Mouse (Mus musculus): ENCODE results near the gene Smoc1. TPM values are rescaled to one million over a fixed set of nuclear protein-coding genes. Genes with fewer than 3 reads are reported as not detected.

The Smoc1 gene
- polyA plus RNA-seq, 1 experiment from 2014 or later = 19.0 TPM

DNA sequence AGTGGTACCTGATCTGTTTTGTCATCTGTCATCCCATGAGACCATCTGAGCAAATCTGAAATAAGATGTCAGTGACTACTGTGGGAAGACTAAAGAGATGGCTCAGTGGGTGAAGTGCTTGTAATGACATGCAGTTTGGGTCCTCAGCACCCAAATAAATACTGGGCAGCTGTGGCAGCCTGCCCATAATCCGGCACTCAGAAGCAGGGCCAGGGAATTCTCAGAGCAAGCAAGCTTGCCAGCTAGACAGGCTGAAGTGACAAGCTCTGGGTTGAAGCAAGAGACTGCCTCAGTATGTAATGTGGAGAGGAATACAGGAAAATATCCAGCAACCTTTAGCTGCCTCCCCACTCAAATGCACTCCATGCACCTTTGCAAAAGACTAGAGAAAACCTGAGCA is 58.6 kb downstream of the Smoc1 start:
- ATAC-seq (ENCODE audit: low FRiP score) = no peak
- Histone ChIP-seq H3K27ac (ENCODE audit: low read depth, low read length) (no peak overlapping the region), H3K4me1 (ENCODE audit: control insufficient read depth, insufficient read depth, low read length) (no peaks in the 10 kb centered on the region), H3K9me3 (ENCODE audit: control insufficient read depth, low read length) (no peaks in the 10 kb centered on the region), H3K36me3 (ENCODE audit: control insufficient read depth, insufficient read depth, low read length) (no peaks in the 10 kb centered on the region), H3K9ac (ENCODE audit: low read length) (no peak overlapping the region), H3K27me3 (ENCODE audit: control insufficient read depth, insufficient read depth, low read length) (no peaks in the 10 kb centered on the region), H3K4me3 (ENCODE audit: low read depth, low read length) (no peak overlapping the region), H3K4me2 (no peak overlapping the region)
- WGBS = 72% methylated on average over 1 of the region's 1 CpGs
- DNase-seq (ENCODE audit: low spot score, missing footprints) = no peak

DNA sequence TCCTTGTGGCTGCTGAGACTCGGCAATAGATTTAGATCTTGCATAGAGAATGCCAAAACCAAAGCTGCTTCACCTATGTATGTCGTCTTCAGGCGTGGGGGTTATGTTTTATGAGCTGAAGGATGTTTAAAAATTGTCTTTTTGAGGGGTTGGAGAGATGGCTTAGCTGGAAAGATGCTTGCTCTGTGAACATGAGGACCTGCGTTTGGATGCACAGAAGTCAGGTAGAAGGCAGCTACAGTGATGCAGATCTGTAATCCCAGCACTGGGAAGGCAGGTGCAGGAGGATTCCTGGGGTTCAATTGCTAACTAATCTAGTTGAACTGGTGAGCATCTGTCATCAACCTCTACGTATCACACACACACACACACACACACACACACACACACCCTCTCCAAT is 61.5 kb downstream of the Smoc1 start:
- Histone ChIP-seq H3K27me3 (ENCODE audit: control insufficient read depth, insufficient read depth, low read length) (no peaks in the 10 kb centered on the region), H3K4me2 (no peak overlapping the region), H3K27ac (ENCODE audit: low read depth, low read length) (no peak overlapping the region), H3K9ac (ENCODE audit: low read length) (no peak overlapping the region), H3K9me3 (ENCODE audit: control insufficient read depth, low read length) (no peaks in the 10 kb centered on the region), H3K4me1 (ENCODE audit: control insufficient read depth, insufficient read depth, low read length) (no peaks in the 10 kb centered on the region), H3K4me3 (ENCODE audit: low read depth, low read length) (no peak overlapping the region), H3K36me3 (ENCODE audit: control insufficient read depth, insufficient read depth, low read length) (no peaks in the 10 kb centered on the region)
- DNase-seq (ENCODE audit: low spot score, missing footprints) (peak; percentile 57), ATAC-seq (ENCODE audit: low FRiP score) (no peak)
- WGBS = 81% methylated on average over 5 of the region's 5 CpGs

DNA sequence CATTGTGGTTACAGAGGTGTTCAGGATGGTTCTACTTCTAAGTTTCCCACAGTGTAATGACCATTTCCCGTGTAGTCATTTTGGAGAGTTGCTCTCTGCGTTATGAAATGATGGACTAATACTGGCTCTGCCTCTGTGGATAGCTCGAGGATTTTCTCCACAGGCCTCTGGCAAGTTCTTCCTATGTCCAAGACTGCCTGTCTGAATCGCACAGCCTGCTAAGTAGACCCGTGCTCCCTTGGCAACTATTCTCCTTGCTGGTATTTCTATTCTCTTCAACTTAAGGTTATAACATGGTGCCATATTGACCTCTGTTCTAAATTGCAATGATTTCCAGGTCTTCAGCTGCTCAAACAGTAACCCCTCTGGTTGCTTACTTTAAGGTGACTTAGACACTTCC is 65.0 kb downstream of the Smoc1 start:
- no peaks in the 10 kb centered on the region for H3K9me3 ChIP-seq (ENCODE audit: control insufficient read depth, low read length)
- no peak overlapping the region for H3K27ac ChIP-seq (ENCODE audit: low read depth, low read length)
- H3K27me3 ChIP-seq (ENCODE audit: control insufficient read depth, insufficient read depth, low read length) = no peaks in the 10 kb centered on the region
- ATAC-seq (ENCODE audit: low FRiP score) (no peak), DNase-seq (ENCODE audit: low spot score, missing footprints) (peak; percentile 57)
- H3K36me3 ChIP-seq (ENCODE audit: control insufficient read depth, insufficient read depth, low read length) = no peaks in the 10 kb centered on the region
- H3K4me2 ChIP-seq = no peak overlapping the region
- H3K4me1 ChIP-seq (ENCODE audit: control insufficient read depth, insufficient read depth, low read length) = no peaks in the 10 kb centered on the region
- H3K4me3 ChIP-seq (ENCODE audit: low read depth, low read length) = no peak overlapping the region
- H3K9ac ChIP-seq (ENCODE audit: low read length) = no peak overlapping the region
- 86% methylated on average over 5 of the region's 5 CpGs for WGBS

DNA sequence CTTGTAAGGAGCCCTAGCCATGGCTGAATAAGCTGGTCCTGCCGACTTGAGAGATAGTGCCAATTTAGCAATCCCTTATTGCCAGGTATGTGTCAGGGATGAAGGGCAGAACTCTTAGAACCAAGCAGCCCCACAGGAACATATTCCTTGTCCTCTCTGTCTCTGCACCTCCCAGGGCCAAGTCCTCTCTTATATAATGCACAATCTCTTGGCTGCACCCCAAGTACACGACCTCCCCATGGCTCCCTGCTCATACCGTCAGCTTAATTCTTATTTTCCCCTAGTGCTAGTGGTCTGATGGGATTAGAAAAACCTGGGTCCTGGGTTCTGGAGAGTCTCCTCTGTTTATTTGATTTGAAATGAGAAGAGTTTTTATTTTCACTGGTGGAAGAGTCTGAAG is 66.0 kb downstream of the Smoc1 start:
- peak; percentile 41 for DNase-seq (ENCODE audit: low spot score, missing footprints)
- Histone ChIP-seq H3K4me2 (no peak overlapping the region), H3K36me3 (ENCODE audit: control insufficient read depth, insufficient read depth, low read length) (no peaks in the 10 kb centered on the region), H3K27me3 (ENCODE audit: control insufficient read depth, insufficient read depth, low read length) (no peaks in the 10 kb centered on the region), H3K27ac (ENCODE audit: low read depth, low read length) (no peak overlapping the region), H3K4me3 (ENCODE audit: low read depth, low read length) (no peak overlapping the region), H3K9ac (ENCODE audit: low read length) (no peak overlapping the region), H3K9me3 (ENCODE audit: control insufficient read depth, low read length) (no peaks in the 10 kb centered on the region), H3K4me1 (ENCODE audit: control insufficient read depth, insufficient read depth, low read length) (peaks cover 3% of the 10 kb centered on the region; the same call in 1 of the 2 replicates)
- ATAC-seq (ENCODE audit: low FRiP score) = no peak
- 87% methylated on average over 3 of the region's 3 CpGs for WGBS

DNA sequence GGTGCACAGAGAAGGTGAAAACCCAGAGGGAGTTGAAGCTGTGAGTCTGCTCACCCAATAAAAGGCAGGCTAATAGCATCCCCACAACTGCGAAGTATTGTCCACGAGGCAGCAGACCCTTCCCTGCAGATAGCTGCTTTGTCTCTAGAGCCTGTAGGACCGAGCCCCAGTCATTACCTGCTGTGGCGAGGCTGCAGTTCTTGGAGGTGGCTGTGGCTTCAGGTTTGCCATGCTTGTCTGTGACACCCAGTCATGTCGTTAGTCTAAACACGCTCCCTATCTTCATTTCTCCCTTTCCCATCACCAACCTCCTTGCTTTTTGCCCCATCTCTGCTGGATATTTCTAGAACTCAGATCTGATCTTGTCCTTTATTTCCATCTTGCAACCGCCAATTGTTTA is 66.6 kb downstream of the Smoc1 start:
- no peak overlapping the region for H3K27ac ChIP-seq (ENCODE audit: low read depth, low read length)
- ATAC-seq (ENCODE audit: low FRiP score) = no peak
- H3K9me3 ChIP-seq (ENCODE audit: control insufficient read depth, low read length) = no peaks in the 10 kb centered on the region
- H3K9ac ChIP-seq (ENCODE audit: low read length) = no peak overlapping the region
- WGBS = 73% methylated on average over 7 of the region's 7 CpGs
- no peaks in the 10 kb centered on the region for H3K27me3 ChIP-seq (ENCODE audit: control insufficient read depth, insufficient read depth, low read length)
- no peak overlapping the region for H3K4me2 ChIP-seq
- peaks cover 3% of the 10 kb centered on the region; the same call in 1 of the 2 replicates for H3K4me1 ChIP-seq (ENCODE audit: control insufficient read depth, insufficient read depth, low read length)
- no peaks in the 10 kb centered on the region for H3K36me3 ChIP-seq (ENCODE audit: control insufficient read depth, insufficient read depth, low read length)
- peak; percentile 85 for DNase-seq (ENCODE audit: low spot score, missing footprints)
- no peak overlapping the region for H3K4me3 ChIP-seq (ENCODE audit: low read depth, low read length)

DNA sequence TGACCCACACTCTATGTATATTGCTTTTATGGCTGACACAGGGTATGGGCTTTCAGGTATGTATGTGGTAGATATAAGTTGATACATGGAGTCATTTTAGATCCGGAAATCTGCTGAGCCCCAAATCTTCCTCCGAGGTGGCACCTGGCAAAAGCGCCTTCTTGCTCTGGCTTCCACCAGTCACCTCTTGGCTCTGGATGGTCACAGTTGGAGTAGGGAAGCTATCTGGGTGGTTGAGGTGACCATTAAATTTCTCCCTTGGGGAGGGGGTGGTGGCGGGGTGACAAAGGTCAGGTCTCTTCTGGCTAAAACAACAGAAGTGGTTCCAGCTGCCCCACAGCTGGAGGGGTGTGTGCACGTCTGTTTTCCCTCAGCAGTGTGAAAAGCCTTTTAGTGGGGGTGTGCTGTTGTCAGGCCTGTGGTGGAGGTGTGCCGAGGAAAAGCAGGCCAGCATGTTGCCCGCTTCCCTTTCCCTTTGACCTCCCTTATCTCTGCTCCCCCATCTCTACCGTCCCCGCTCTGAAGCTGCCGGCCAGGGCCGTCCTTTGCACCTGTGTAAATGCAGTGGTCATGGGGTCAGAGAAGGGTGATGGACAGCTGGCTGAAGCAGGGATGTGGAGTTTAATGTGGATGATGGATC is 68.3 kb downstream of the Smoc1 start:
- Histone ChIP-seq H3K36me3 (ENCODE audit: control insufficient read depth, insufficient read depth, low read length) (no peaks in the 10 kb centered on the region), H3K4me2 (no peak overlapping the region), H3K9me3 (ENCODE audit: control insufficient read depth, low read length) (no peaks in the 10 kb centered on the region), H3K9ac (ENCODE audit: low read length) (no peak overlapping the region), H3K27ac (ENCODE audit: low read depth, low read length) (no peak overlapping the region), H3K4me3 (ENCODE audit: low read depth, low read length) (no peak overlapping the region), H3K4me1 (ENCODE audit: control insufficient read depth, insufficient read depth, low read length) (peaks cover 3% of the 10 kb centered on the region; the same call in 1 of the 2 replicates), H3K27me3 (ENCODE audit: control insufficient read depth, insufficient read depth, low read length) (no peaks in the 10 kb centered on the region)
- DNase-seq (ENCODE audit: low spot score, missing footprints) (peak; percentile 78), ATAC-seq (ENCODE audit: low FRiP score) (no peak)
- 60% methylated on average over 11 of the region's 11 CpGs for WGBS

DNA sequence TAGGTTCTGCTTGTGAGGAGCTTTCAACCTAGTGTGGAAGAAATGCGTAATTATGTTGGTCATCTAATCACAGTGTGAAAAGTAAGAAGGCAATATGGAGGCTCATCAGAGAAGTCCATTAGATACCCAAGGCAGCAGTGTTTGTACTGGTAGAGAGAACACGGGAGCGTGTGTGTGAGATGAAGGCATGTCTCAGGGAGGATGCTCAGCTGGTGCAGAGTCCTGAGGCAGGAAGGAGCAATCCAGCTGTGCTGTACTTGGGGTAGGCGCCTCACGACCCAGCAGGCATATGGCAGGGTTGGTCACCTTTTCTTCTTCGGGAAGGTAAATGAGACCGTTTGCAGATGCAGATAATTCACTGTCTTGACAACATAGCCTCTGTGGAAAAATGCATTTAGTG is 70.7 kb downstream of the Smoc1 start:
- Histone ChIP-seq H3K4me1 (ENCODE audit: control insufficient read depth, insufficient read depth, low read length) (peaks cover 3% of the 10 kb centered on the region), H3K27me3 (ENCODE audit: control insufficient read depth, insufficient read depth, low read length) (no peaks in the 10 kb centered on the region), H3K27ac (ENCODE audit: low read depth, low read length) (no peak overlapping the region), H3K4me2 (no peak overlapping the region), H3K36me3 (ENCODE audit: control insufficient read depth, insufficient read depth, low read length) (no peaks in the 10 kb centered on the region), H3K4me3 (ENCODE audit: low read depth, low read length) (no peak overlapping the region), H3K9ac (ENCODE audit: low read length) (no peak overlapping the region), H3K9me3 (ENCODE audit: control insufficient read depth, low read length) (no peaks in the 10 kb centered on the region)
- DNase-seq (ENCODE audit: low spot score, missing footprints) (peak; percentile 68), ATAC-seq (ENCODE audit: low FRiP score) (no peak)
- 86% methylated on average over 7 of the region's 7 CpGs for WGBS

DNA sequence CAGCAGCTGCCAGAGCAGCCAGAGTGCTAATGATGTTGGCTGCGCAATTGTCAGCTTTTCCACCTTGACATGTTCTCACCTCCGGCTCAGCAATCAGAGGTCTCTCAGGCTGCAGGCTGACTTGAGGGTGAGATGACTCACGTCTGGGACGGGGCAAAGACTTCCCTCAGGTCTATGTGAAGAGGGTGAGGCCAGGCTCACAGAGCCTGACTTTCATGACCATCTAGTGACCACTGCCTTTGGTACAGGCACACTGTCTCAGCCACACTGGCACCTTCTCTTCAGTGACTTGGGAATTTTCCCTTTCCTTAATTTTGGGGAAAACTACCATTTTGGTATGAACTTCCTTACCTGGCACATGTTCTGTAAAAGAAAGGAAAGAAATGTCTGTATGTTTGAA is 71.1 kb downstream of the Smoc1 start:
- Histone ChIP-seq H3K9ac (ENCODE audit: low read length) (no peak overlapping the region), H3K4me3 (ENCODE audit: low read depth, low read length) (no peak overlapping the region), H3K4me2 (no peak overlapping the region), H3K4me1 (ENCODE audit: control insufficient read depth, insufficient read depth, low read length) (peaks cover 3% of the 10 kb centered on the region), H3K27ac (ENCODE audit: low read depth, low read length) (no peak overlapping the region), H3K36me3 (ENCODE audit: control insufficient read depth, insufficient read depth, low read length) (no peaks in the 10 kb centered on the region), H3K9me3 (ENCODE audit: control insufficient read depth, low read length) (no peaks in the 10 kb centered on the region), H3K27me3 (ENCODE audit: control insufficient read depth, insufficient read depth, low read length) (no peaks in the 10 kb centered on the region)
- WGBS = 76% methylated on average over 4 of the region's 4 CpGs
- DNase-seq (ENCODE audit: low spot score, missing footprints) (peak; percentile 66), ATAC-seq (ENCODE audit: low FRiP score) (no peak)

DNA sequence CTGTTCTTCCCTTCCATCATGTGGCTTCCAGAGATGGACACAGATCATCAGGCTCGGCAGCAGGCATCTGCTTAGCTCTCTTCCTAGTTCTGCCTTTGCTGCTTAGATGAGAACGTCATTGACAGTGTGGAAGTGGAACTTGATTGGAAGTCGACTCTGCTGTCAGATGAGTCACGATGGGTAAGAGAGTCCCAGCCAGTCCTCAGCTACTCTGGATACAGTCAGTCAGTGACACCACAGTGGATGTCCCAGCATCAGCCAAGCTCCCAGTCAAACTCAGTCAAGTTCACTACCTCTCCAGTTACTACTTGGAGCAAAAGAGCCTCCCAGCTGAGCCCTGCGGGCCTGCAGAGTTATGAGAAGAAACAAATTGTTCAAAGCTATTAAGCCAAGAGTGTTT is 72.6 kb downstream of the Smoc1 start:
- WGBS = 75% methylated on average over 5 of the region's 5 CpGs
- DNase-seq (ENCODE audit: low spot score, missing footprints) = peak; percentile 59
- no peak overlapping the region for H3K27ac ChIP-seq (ENCODE audit: low read depth, low read length)
- H3K27me3 ChIP-seq (ENCODE audit: control insufficient read depth, insufficient read depth, low read length) = no peaks in the 10 kb centered on the region
- H3K36me3 ChIP-seq (ENCODE audit: control insufficient read depth, insufficient read depth, low read length) = no peaks in the 10 kb centered on the region
- no peaks in the 10 kb centered on the region for H3K9me3 ChIP-seq (ENCODE audit: control insufficient read depth, low read length)
- H3K4me2 ChIP-seq = no peak overlapping the region
- H3K9ac ChIP-seq (ENCODE audit: low read length) = no peak overlapping the region
- peaks cover 3% of the 10 kb centered on the region for H3K4me1 ChIP-seq (ENCODE audit: control insufficient read depth, insufficient read depth, low read length)
- no peak for ATAC-seq (ENCODE audit: low FRiP score)
- no peak overlapping the region for H3K4me3 ChIP-seq (ENCODE audit: low read depth, low read length)

Measured in midbrain, embryonic 11.5 days (tissue).